Mouse (Mus musculus) CD8-positive naive resting alpha-beta T cell, adult 2 months (primary cell): ENCODE measurements around the gene Mef2a.
A peak's percentile ranks its signal among the peaks of the same experiment; 100 is the strongest.

Experiments
- DNase-seq, 2 experiments: peaks; one replicate each; pipeline ENCODE4 v3.0.0; 2022; ENCODE audit warnings: low read depth in 2 of 2, low spot score in 2 of 2

The Mef2a gene

GRCm38 (mm10) chr7:67372729-67373583, at the start of gene Mef2a:
TSS of gene Mef2a (minus strand) at chr7:67372858.
- DNase-seq, result peak; percentile 94 to 96

GRCm38 (mm10) chr7:67421476-67422186, 49.0 kb upstream of the Mef2a start:
- DNase-seq, result peak in 1 of 2 experiments; percentile 39

- DNase-seq, result no peak
These were observed 48.4 kb upstream of the Mef2a start for GRCm38 (mm10) chr7:67421088-67421475.

GRCm38 (mm10) chr7:67419591-67420314, 47.1 kb upstream of the Mef2a start:
- no peak for DNase-seq

GRCm38 (mm10) chr7:67418122-67418521, 45.5 kb upstream of the Mef2a start:
- no peak for DNase-seq

GRCm38 (mm10) chr7:67414766-67415165, 42.1 kb upstream of the Mef2a start:
- no peak for DNase-seq

GRCm38 (mm10) chr7:67412686-67413085, 40.0 kb upstream of the Mef2a start:
- DNase-seq, result no peak

GRCm38 (mm10) chr7:67407019-67407418, 34.4 kb upstream of the Mef2a start:
- DNase-seq, result no peak

GRCm38 (mm10) chr7:67404176-67404575, 31.5 kb upstream of the Mef2a start:
- DNase-seq, result no peak

- DNase-seq, result no peak
These were observed 29.7 kb upstream of the Mef2a start for GRCm38 (mm10) chr7:67402353-67402752.

GRCm38 (mm10) chr7:67401379-67401778, 28.7 kb upstream of the Mef2a start:
- DNase-seq, result no peak

GRCm38 (mm10) chr7:67390760-67391159, 18.1 kb upstream of the Mef2a start:
- DNase-seq, result no peak

- DNase-seq, result no peak
These were observed 17.4 kb upstream of the Mef2a start for GRCm38 (mm10) chr7:67390095-67390494.

GRCm38 (mm10) chr7:67384942-67385872, 12.5 kb upstream of the Mef2a start:
- no peak for DNase-seq

- no peak for DNase-seq
These were observed 7.8 kb upstream of the Mef2a start for GRCm38 (mm10) chr7:67380174-67381129.

GRCm38 (mm10) chr7:67376796-67377195, 4.1 kb upstream of the Mef2a start:
- DNase-seq, result no peak

- DNase-seq, result no peak
These were observed 1.3 kb upstream of the Mef2a start for GRCm38 (mm10) chr7:67373975-67374374.

- no peak for DNase-seq
These were observed 914 bp upstream of the Mef2a start for GRCm38 (mm10) chr7:67373584-67373960.

GRCm38 (mm10) chr7:67371891-67372672, 576 bp downstream of the Mef2a start:
- peak; percentile 11 to 26 for DNase-seq
